9 mouse cellular contexts compared by ENCODE assay signal in genomic region chr13:102625171-102625835, GRCm38 (mm10).
DNase-seq lines count a peak whose midpoint lies in the region; ATAC-seq and TF ChIP-seq lines count a peak whose summit lies in the region.
"Had no signal": no experiment of that assay in that cellular context is flagged by ENCODE, and none has a peak within 500 bp of the region (broad histone marks: within the 10 kb centered on the region; RNA-seq: fewer than 3 reads in every experiment).

No protein-coding gene starts in this region.

- H3K27ac ChIP-seq in forebrain, postnatal 0 days (ENCODE audit: low read depth, low read length), result no peak overlapping the region
- peak overlapping the region; percentile 95 for H3K27ac ChIP-seq in lung, embryonic 16.5 days (ENCODE audit: low read length)

- WGBS in forebrain, postnatal 0 days, result 76% methylated on average over 8 of the region's 8 CpGs
- 34% methylated on average over 8 of the region's 8 CpGs for WGBS in lung, embryonic 16.5 days

- DNase-seq in 3T3-L1 (ENCODE audit: low read depth, low spot score), result peak; percentile 95
- DNase-seq in adrenal gland, adult 8-10 months, result peak; percentile 44
- DNase-seq in forebrain, postnatal 0 days, result peak; percentile 69
- peak; percentile 74 to 80 for DNase-seq in heart, postnatal 36 days
- DNase-seq in layer of hippocampus, adult 9-10 months (ENCODE audit: low spot score), result peak; percentile 52
- DNase-seq in testis, postnatal 10 days (ENCODE audit: low spot score), result peak; percentile 53

- H3K9ac ChIP-seq in forebrain, postnatal 0 days, result no peak overlapping the region
- no peak overlapping the region for H3K9ac ChIP-seq in lung, embryonic 16.5 days (ENCODE audit: low read length)

- intact Hi-C loops in heart, postnatal 36 days (cut with DNase I), result no loop called here

- no peak overlapping the region for H3K4me3 ChIP-seq in forebrain, postnatal 0 days (ENCODE audit: low read depth, low read length)
- H3K4me3 ChIP-seq in lung, embryonic 16.5 days (ENCODE audit: low read length), result no peak overlapping the region
- H3K4me3 ChIP-seq: myocyte had no signal

- no peaks in the 10 kb centered on the region for H3K4me1 ChIP-seq in forebrain, postnatal 0 days (ENCODE audit: insufficient read depth)
- H3K4me1 ChIP-seq in lung, embryonic 16.5 days (replicated peaks; ENCODE audit: control insufficient read depth, insufficient read depth, low read length), result peaks cover 3% of the 10 kb centered on the region

- no peaks in the 10 kb centered on the region for H3K27me3 ChIP-seq in forebrain, postnatal 0 days (ENCODE audit: insufficient read depth, low read length)
- no peaks in the 10 kb centered on the region for H3K27me3 ChIP-seq in lung, embryonic 16.5 days (ENCODE audit: control insufficient read depth, insufficient read depth, low read depth, low read length)

- no peak for TF ChIP-seq CTCF in forebrain, postnatal 0 days (IDR thresholded peaks at IDR 0.05; ENCODE audit: low read depth)

- H3K4me2 ChIP-seq in forebrain, postnatal 0 days (ENCODE audit: low read depth), result no peak overlapping the region; the same call in 1 of the 2 replicates
- H3K4me2 ChIP-seq in lung, embryonic 16.5 days (ENCODE audit: low read depth, low read length), result peak overlapping the region; percentile 13; the same call in 1 of the 2 replicates

- no peaks in the 10 kb centered on the region for H3K9me3 ChIP-seq in forebrain, postnatal 0 days (ENCODE audit: low read length)
- no peaks in the 10 kb centered on the region for H3K9me3 ChIP-seq in lung, embryonic 16.5 days (ENCODE audit: control insufficient read depth, low read length)

- ATAC-seq in forebrain, postnatal 0 days, result peak; percentile 51
- ATAC-seq in lung, embryonic 16.5 days (ENCODE audit: low read depth), result peak; percentile 93
- no peak for ATAC-seq in megakaryocyte-erythroid progenitor cell, adult 5-6 weeks (replicated peaks; ENCODE audit: low FRiP score, low TSS enrichment, poor library complexity, severe bottlenecking)

- no peaks in the 10 kb centered on the region for H3K36me3 ChIP-seq in forebrain, postnatal 0 days (ENCODE audit: insufficient read depth)
- no peaks in the 10 kb centered on the region for H3K36me3 ChIP-seq in lung, embryonic 16.5 days (ENCODE audit: control insufficient read depth, insufficient read depth, low read length)

Comparison
In these comparisons a context has a peak if more than half of its experiments do, and no peak if none do; other contexts are left out.
1. DNase-seq: peak in every context shown above with its lines; median percentile 95 in 3T3-L1; 77 in heart, postnatal 36 days; 69 in forebrain, postnatal 0 days; 53 in testis, postnatal 10 days; 52 in layer of hippocampus, adult 9-10 months; 44 in adrenal gland, adult 8-10 months.